Mouse (Mus musculus) cerebellum, adult (tissue): ENCODE measurements around the gene C2.
A peak's percentile ranks its signal among the peaks of the same experiment; 100 is the strongest.

Experiments
- ATAC-seq: cut with Nextera tagmentation; 2 replicates; pipeline ENCODE4 v1.9.2; 2017; ENCODE audit warnings: mild to moderate bottlenecking, moderate library complexity, mixed read lengths; ENCODE audit not compliant: insufficient number of reproducible peaks, low FRiP score, low TSS enrichment

Gene C2

GRCm38 (mm10) chr17:34884704-34885103, 13.4 kb downstream of the C2 start:
- ATAC-seq, result no peak

DNA sequence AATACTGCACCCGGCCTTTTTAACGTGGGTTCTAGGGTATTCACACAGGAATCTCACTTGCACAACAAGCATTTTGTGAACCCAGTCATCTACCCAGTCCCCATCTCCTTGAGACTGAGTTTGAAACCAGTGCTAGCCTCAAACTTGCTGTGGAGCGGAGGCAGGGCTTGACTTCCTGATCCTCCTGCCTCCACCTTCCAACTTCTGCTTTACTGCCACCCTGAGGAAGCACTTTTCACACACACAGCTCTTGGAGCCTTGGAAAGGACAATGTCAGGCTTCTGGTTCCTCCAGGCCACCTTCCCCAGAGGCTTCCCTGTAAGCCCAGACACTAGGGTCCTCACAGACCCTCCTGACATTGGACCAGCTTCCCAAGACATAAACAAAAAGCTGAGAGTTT, 14.7 kb downstream of the C2 start:
- no peak for ATAC-seq

- ATAC-seq, result no peak
Measured at GRCm38 (mm10) chr17:34881683-34882310, 16.3 kb downstream of the C2 start, which contains the start of gene Gm20547. Gene Gm20547, minus strand, starts transcription at chr17:34882042.

- no peak for ATAC-seq
Measured at GRCm38 (mm10) chr17:34881166-34881565, 16.9 kb downstream of the C2 start.

DNA sequence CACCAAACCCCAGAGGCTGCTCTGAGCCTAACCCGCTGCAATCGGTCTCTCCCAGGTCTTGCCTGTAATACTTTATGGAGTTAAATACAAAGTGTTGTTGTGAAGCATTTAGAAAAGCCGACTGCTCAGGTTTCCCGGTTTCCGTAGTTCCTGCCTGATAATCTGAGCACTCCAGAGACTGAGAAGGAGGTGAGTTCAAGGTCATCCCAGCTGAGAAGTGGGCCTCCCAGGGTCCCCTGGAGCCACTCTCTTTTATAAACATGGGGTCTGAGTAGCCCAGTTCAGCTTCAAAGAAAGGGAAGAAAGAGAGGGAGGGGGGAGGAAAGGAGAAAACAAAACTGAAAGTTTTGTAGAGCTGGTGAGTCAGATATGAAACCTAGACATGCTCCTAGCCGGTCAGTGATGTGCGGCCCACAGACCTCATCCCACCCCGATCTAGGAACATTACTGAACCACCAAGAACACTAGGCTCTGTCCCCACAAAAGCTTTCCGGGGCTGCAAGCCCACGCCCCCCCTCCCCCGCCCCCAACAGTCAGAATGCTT, 18.7 kb downstream of the C2 start, which contains the start of gene Zbtb12:
Gene Zbtb12, plus strand, starts transcription at position 148 of the 544 bp plus-strand sequence.
- ATAC-seq, result no peak

DNA sequence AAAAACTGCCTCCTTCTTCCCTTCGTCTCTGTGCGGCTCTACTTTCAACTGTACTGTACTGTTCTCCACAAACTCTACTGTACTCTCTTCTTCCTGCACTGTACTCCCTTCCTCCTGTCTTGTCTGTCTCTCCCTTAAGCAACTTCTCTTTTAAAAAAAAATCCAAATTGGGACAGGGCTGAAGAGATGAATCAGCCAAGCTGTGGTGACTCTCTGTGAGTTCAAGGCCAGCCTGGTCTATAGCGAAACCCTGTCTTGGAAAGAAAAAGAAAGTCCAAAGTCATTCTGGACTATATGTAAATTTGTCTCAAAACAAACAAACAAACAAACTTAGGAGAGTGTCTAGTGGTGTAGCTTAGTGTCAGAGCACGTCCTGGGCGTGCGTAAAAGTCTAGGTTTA, 23.7 kb downstream of the C2 start:
- no peak for ATAC-seq

DNA sequence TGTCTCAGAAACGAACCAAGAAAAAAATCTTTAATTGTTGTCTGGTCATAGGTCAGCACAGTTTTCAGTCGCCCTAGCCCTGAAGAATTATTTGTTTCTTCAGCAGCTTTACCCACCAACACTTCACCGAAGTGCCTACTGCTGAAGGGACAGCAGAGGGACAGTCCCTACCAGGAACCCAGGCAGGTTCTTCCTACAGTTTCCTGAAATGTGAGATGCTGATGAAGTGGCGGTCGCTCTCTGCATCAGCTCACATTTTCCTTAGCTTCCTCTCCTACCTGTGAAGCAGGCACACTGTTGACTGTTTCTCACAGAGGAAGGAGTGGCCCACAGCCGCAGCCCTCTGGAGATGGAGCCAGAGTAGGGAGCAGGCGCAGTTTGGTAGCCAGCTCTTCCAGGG, 32.1 kb downstream of the C2 start:
- ATAC-seq, result no peak

DNA sequence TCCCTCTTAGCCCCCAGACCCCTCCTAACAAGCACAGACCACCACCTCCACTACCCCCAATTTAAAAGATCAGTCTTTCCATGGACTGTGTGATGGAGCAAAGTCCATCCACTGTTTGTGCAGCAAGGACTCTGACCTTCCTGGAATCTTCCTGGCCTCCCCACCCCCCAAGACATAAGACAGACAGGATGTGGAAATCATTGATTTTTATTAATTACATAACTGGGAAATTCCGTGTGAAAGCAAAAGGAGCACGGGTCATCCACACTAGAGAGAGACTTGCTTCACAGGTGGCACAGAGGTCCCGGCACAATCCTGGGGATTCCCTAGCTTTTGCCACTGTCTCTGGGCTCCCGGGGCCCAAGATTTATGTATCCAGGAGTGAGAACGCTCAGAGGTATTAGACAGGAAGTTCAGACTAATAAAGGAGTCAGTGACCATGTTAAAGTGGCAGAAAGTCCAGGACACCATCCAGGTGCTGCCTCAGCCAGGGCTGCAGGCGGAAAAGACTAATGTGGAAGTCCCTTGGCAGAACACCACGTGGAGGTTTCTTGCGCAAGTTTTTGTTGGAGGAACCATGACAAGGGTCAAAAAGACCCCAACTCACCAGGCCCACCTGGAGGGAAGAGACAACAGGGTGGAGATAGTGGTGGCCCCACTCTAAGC, 35.5 kb downstream of the C2 start, which contains the start of gene Cfb:
Gene Cfb, minus strand, starts transcription at position 103 of the 666 bp plus-strand sequence.
- ATAC-seq, result no peak

- no peak for ATAC-seq
Measured at GRCm38 (mm10) chr17:34861704-34862415, 36.2 kb downstream of the C2 start.

DNA sequence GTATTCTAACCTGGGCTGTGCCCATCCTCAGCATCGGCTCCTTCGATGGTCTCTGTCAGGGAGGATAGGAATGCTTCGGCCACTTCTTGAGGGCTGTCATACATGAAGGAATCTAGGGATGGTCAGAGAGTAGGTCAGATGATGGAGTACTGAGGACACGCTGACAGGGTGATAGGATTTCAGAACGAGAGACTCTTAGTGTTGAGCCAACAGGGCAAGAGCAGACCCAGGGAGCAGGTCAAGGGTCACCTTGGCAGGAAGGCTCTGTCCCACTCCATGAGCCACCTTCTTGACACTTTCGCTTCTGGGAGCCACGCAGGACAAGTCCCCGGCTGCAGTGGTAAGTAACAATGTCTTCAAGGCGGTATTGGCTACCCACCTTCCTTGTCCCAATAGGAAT, 37.6 kb downstream of the C2 start:
- no peak for ATAC-seq

DNA sequence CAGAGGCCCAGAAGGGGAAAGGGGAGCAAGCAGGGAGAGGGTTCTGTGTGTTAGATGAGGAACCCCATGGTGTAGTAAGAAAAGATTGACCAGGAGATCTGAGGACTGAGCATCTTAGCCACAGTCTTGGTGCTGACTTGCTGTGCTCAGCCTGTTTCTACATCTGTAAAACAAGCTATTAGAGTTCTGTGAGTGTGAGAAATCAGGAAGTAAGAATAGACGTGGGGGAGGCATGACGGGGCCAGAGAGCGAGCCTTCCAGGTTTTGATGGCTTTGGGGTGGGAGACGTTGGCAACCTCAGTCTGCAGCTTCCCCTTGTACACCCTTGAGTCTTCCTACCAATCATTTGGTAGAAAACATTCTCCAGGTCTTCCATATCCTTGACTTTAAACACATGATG, 39.4 kb downstream of the C2 start:
- no peak for ATAC-seq

GRCm38 (mm10) chr17:34855825-34856224, 42.2 kb downstream of the C2 start:
- ATAC-seq, result no peak

GRCm38 (mm10) chr17:34854761-34855160, 43.3 kb downstream of the C2 start:
- ATAC-seq, result no peak

GRCm38 (mm10) chr17:34853511-34853910, 44.6 kb downstream of the C2 start:
- no peak for ATAC-seq

DNA sequence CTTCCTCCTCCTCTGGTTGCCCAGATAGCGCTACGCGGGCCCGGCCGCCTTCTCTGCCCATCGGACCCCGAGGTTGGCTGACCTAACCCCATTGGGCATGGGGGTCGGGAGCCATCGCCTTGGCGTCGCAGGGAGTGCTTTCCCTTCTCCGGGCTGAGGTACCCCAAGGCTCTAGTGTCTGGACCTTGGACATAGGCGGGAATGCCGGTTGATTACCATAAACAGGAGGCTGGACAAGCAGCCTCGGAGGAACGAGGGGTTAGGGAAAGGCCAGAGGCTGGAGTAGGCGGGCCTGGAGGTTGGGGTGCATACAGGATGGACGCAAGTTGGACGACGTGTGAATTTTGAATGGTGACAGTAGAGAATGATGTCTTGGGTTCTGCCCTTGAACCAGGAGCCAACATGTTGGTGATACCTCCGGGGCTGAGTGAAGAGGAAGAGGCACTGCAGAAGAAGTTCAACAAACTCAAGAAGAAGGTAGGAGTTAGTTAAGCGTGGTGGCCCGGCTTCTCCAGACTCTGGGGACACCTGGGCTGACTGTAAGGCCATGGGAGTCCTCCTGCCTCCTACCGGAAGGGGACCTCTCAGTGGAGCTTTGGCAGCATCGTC, 47.4 kb downstream of the C2 start:
- ATAC-seq, result no peak

- ATAC-seq, result peak; percentile 87
Measured at GRCm38 (mm10) chr17:34849722-34850516, 48.1 kb downstream of the C2 start, which contains the start of the genes Skiv2l and Nelfe. Gene Skiv2l, minus strand, starts transcription at chr17:34850210. Gene Nelfe, plus strand, starts transcription at chr17:34850391.

DNA sequence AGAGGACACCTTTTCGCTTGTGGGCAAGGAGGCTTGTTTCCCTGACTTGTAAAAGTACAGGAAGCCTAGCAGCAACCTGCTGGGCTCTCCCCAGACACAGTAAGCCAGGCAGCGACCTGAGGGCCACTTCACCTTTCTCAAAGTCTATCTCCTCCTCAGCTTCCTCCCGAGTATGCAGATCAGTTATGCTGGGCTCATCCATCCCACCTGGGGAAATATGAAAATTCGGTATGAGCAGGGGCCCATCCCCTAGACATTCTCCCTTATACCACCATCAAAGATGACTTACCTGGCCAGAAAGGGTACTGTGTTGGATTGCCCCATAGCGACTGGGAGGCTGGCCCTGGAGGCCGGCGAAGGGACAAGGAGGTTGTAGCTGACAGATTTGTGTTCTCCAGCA, 50.5 kb downstream of the C2 start:
- ATAC-seq, result no peak

DNA sequence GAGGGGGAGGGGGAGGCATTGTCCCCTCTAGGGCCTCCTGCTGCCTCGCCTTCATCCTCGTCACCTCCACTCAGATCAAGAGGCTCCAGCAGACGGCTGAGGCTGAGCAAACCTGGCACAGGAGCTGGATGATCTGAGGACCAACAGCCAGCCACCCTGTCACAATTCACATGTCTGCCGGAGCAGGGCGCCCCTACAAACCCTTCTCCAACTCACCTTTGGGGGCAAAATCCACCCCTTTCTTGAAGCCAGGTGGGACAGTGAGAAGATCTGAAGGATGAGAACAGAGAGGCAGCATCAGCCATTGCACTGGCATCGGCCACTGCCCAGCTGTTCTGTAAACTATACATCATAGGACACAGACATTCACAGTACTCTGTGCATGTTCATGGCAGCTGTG, 50.9 kb downstream of the C2 start:
- ATAC-seq, result no peak

GRCm38 (mm10) chr17:34844884-34845283, 53.2 kb downstream of the C2 start:
- no peak for ATAC-seq
